ENCODE assay signal across 7 mouse cellular contexts in the genomic region with DNA sequence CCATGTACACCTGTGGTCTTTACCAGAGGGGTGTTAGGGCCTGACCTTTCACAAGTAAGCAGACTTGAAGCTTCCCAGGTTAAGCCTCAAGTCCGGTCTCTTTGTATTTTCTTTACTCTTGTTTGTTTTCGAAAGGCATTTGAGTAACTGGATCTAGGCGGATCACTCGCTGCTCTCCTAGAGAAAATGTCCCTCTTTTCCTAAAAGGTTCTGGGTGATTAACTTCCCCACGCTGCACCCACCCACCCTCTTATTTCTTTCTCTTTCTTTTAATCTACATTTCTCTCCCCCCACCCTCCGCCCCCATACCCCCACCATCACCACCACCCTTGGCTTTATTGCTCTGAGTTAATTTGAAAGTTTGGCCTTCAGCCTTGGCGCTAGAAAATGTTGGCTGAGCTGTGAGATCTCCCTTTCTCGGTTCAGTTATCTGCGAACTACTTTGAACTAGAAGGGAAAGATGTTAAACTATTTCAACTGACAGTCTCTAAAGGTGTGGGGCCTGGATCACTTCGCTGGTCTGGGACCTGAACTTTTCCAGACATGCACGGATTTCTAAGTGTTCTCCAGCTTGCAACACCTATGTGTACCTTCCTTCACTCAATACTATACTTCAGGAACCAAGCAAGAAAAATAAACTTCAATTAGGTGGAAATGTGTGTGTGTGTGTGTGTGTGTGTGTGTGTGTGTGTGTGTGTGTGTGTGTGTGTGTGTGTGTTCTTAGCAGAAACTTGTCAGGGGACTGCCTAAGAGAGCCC. TPM values are rescaled to one million over a fixed set of nuclear protein-coding genes. Genes with fewer than 3 reads are reported as not detected.
A peak's percentile ranks its signal among the peaks of the same experiment; 100 is the strongest.
DNase-seq lines count a peak whose midpoint lies in the region; ATAC-seq and TF ChIP-seq lines count a peak whose summit lies in the region.

No protein-coding gene starts in this region.

- no peaks in the 10 kb centered on the region for H3K9me3 ChIP-seq in lung, embryonic 14.5 days (ENCODE audit: low read depth, low read length)
- no peaks in the 10 kb centered on the region for H3K9me3 ChIP-seq in forebrain, embryonic 14.5 days (replicated peaks; ENCODE audit: control insufficient read depth, low read length)
- H3K9me3 ChIP-seq in limb, embryonic 12.5 days, result no peaks in the 10 kb centered on the region
- H3K9me3 ChIP-seq in stomach, embryonic 16.5 days (replicated peaks; ENCODE audit: control insufficient read depth, low read length), result no peaks in the 10 kb centered on the region

- 27% methylated on average over 11 of the region's 11 CpGs for WGBS in lung, embryonic 14.5 days
- 9% methylated on average over 11 of the region's 11 CpGs for WGBS in forebrain, embryonic 14.5 days
- 15% methylated on average over 11 of the region's 11 CpGs for WGBS in limb, embryonic 12.5 days
- 38% methylated on average over 11 of the region's 11 CpGs for WGBS in stomach, embryonic 16.5 days

- H3K36me3 ChIP-seq in lung, embryonic 14.5 days (ENCODE audit: insufficient read depth), result no peaks in the 10 kb centered on the region
- H3K36me3 ChIP-seq in forebrain, embryonic 14.5 days (ENCODE audit: control insufficient read depth, insufficient read depth, low read length), result no peaks in the 10 kb centered on the region
- no peaks in the 10 kb centered on the region for H3K36me3 ChIP-seq in limb, embryonic 12.5 days
- H3K36me3 ChIP-seq in stomach, embryonic 16.5 days (ENCODE audit: control insufficient read depth, insufficient read depth, low read length), result no peaks in the 10 kb centered on the region

- TF ChIP-seq CTCF in lung, embryonic 14.5 days (IDR thresholded peaks at IDR 0.05; ENCODE audit: low read depth), result no peak

- 0 out of 2 replicates have a peak, but pooled peaks cover 4% of the 10 kb centered on the region for H3K27me3 ChIP-seq in lung, embryonic 14.5 days (ENCODE audit: insufficient read depth, low read length)
- H3K27me3 ChIP-seq in forebrain, embryonic 14.5 days (replicated peaks; ENCODE audit: control insufficient read depth, insufficient read depth, low read length), result no peaks in the 10 kb centered on the region
- H3K27me3 ChIP-seq in limb, embryonic 12.5 days, result peaks cover 44% of the 10 kb centered on the region
- no peaks in the 10 kb centered on the region for H3K27me3 ChIP-seq in stomach, embryonic 16.5 days (ENCODE audit: control insufficient read depth, insufficient read depth, low read length)

- no peak overlapping the region for H3K9ac ChIP-seq in lung, embryonic 14.5 days
- H3K9ac ChIP-seq in forebrain, embryonic 14.5 days (ENCODE audit: low read length), result peak overlapping the region; percentile 98
- H3K9ac ChIP-seq in limb, embryonic 12.5 days (replicated peaks), result peak overlapping the region; percentile 86; the same call in 1 of the 2 replicates
- peak overlapping the region; percentile 91; the same call in 1 of the 2 replicates for H3K9ac ChIP-seq in stomach, embryonic 16.5 days (ENCODE audit: low read length)

- H3K4me3 ChIP-seq in lung, embryonic 14.5 days (ENCODE audit: low read depth, low read length), result no peak overlapping the region
- peak overlapping the region; percentile 82 for H3K4me3 ChIP-seq in forebrain, embryonic 14.5 days (ENCODE audit: low read depth, low read length)
- H3K4me3 ChIP-seq in limb, embryonic 12.5 days (replicated peaks), result peak overlapping the region; percentile 79
- H3K4me3 ChIP-seq in stomach, embryonic 16.5 days (replicated peaks; ENCODE audit: low read length), result peak overlapping the region; percentile 74

- H3K4me1 ChIP-seq in lung, embryonic 14.5 days (ENCODE audit: insufficient read depth), result peaks cover 7% of the 10 kb centered on the region; the same call in 1 of the 2 replicates
- peaks cover 23% of the 10 kb centered on the region for H3K4me1 ChIP-seq in forebrain, embryonic 14.5 days (ENCODE audit: control insufficient read depth, insufficient read depth, low read length)
- peaks cover 27% of the 10 kb centered on the region for H3K4me1 ChIP-seq in limb, embryonic 12.5 days (replicated peaks)
- peaks cover 10% of the 10 kb centered on the region for H3K4me1 ChIP-seq in stomach, embryonic 16.5 days (ENCODE audit: control insufficient read depth, insufficient read depth, low read length)

- peak overlapping the region; percentile 77; the same call in 1 of the 2 replicates for H3K27ac ChIP-seq in lung, embryonic 14.5 days (ENCODE audit: low read depth)
- peak overlapping the region; percentile 98 for H3K27ac ChIP-seq in forebrain, embryonic 14.5 days (ENCODE audit: low read depth, low read length)
- peak overlapping the region; percentile 79 for H3K27ac ChIP-seq in limb, embryonic 12.5 days
- peak overlapping the region; percentile 87 for H3K27ac ChIP-seq in stomach, embryonic 16.5 days (ENCODE audit: low read length)

- ATAC-seq in lung, embryonic 14.5 days (ENCODE audit: insufficient read depth), result no peak
- ATAC-seq in forebrain, embryonic 14.5 days, result no peak
- no peak for ATAC-seq in limb, embryonic 12.5 days (ENCODE audit: insufficient number of reproducible peaks, insufficient read depth, low FRiP score, low TSS enrichment, low read depth)
- no peak for ATAC-seq in stomach, embryonic 16.5 days (ENCODE audit: insufficient read depth, low FRiP score)

- DNase-seq in lung, embryonic 14.5 days, result no peak
- no peak for DNase-seq in lung, postnatal 14 days
- peak; percentile 61 for DNase-seq in forebrain, embryonic 14.5 days (ENCODE audit: low spot score)
- DNase-seq in thymus, postnatal 14 days, result no peak
- no peak for DNase-seq in urinary bladder, postnatal 36 days (ENCODE audit: low spot score in 2 of 2)

- H3K4me2 ChIP-seq in lung, embryonic 14.5 days, result peak overlapping the region; percentile 82; the same call in 1 of the 2 replicates
- H3K4me2 ChIP-seq in forebrain, embryonic 14.5 days (ENCODE audit: low read length), result peak overlapping the region; percentile 65
- H3K4me2 ChIP-seq in limb, embryonic 12.5 days, result peak overlapping the region; percentile 82
- peak overlapping the region; percentile 89 for H3K4me2 ChIP-seq in stomach, embryonic 16.5 days (ENCODE audit: low read depth, low read length)

RNA-seq across cellular contexts. Expression of gene Tox3, which starts 1.0 kb away (rescaled TPM):
- 7.6 and 8.2 TPM in 2 replicates for polyA plus RNA-seq in lung, embryonic 14.5 days (2014; fragmentation: Nextera tagmentation; extraction: Ambion mirVana)
- 18.8 and 20.2 TPM in 2 replicates for polyA plus RNA-seq in forebrain, embryonic 14.5 days (2014; fragmentation: Nextera tagmentation; extraction: Ambion mirVana)
- 8.3 and 10.4 TPM in 2 replicates for polyA plus RNA-seq in limb, embryonic 12.5 days (2016; fragmentation: Nextera tagmentation; extraction: Ambion mirVana)
- polyA plus RNA-seq in stomach, embryonic 16.5 days (2015; fragmentation: Nextera tagmentation; extraction: Ambion mirVana), result 4.3 and 5.2 TPM in 2 replicates
